Mouse (Mus musculus) midbrain, embryonic 10.5 days (tissue): ENCODE data around the gene Gm17655. TPM values are rescaled to one million over a fixed set of nuclear protein-coding genes. Genes with fewer than 3 reads are reported as not detected.
A peak's percentile ranks its signal among the peaks of the same experiment; 100 is the strongest.
"Not testable (repeated sequence)": the region's sequence is repeated elsewhere in the genome, so short reads cannot be mapped to it uniquely, and the experiment has no call there.

Experiments
- DNase-seq: peaks from one replicate; pipeline ENCODE4 v3.0.0-alpha.2; 2017; ENCODE audit warnings: low spot score
- H3K27ac ChIP-seq: fragments of 300-500 bp; sonication (generic); replicated peaks from 2 replicates; pipeline ENCODE4 v1.5.1; 2016; ENCODE audit warnings: mild to moderate bottlenecking
- H3K27me3 ChIP-seq: fragments of 300-500 bp; sonication (generic); 2 replicates; pipeline ENCODE4 v1.6.1; 2016; ENCODE audit warnings: low read depth, mild to moderate bottlenecking; ENCODE audit not compliant: poor library complexity, severe bottlenecking
- H3K36me3 ChIP-seq: fragments of 300-500 bp; sonication (generic); 2 replicates; pipeline ENCODE4 v1.6.1; 2016; ENCODE audit warnings: mild to moderate bottlenecking, moderate library complexity
- H3K4me1 ChIP-seq: fragments of 300-500 bp; sonication (generic); 2 replicates; pipeline ENCODE4 v1.6.1; 2016
- H3K4me3 ChIP-seq: fragments of 300-500 bp; sonication (generic); 2 replicates; pipeline ENCODE4 v1.5.1; 2016; ENCODE audit warnings: mild to moderate bottlenecking, moderate library complexity
- H3K9me3 ChIP-seq: fragments of 300-500 bp; sonication (generic); replicated peaks from 2 replicates; pipeline ENCODE4 v1.6.1; 2016; ENCODE audit warnings: mild to moderate bottlenecking
- WGBS: fragments of 180-500 bp; shearing (Covaris S2); methylation state at CpG from one replicate; pipeline ENCODE4 v1.1.7; 2016; 5-methylcytosine and 5-hydroxymethylcytosine counted together
- polyA plus RNA-seq: library from polyadenylated mRNA; unstranded; fragments of >200 nt; fragmentation: Nextera tagmentation; extraction: Ambion mirVana; gene quantifications from 2 replicates; pipeline ENCODE4 v1.2.1, GENCODE M21; 2016

Gene Gm17655
- 4.9 and 5.9 TPM in 2 replicates for polyA plus RNA-seq

GRCm38 (mm10) chr5:110072413-110072812 lies at the start of gene Gm17655:
Gm17655 (minus strand) TSS chr5:110072513.
- not testable (repeated sequence) for DNase-seq, H3K27me3 ChIP-seq, H3K4me1 ChIP-seq, H3K36me3 ChIP-seq, H3K4me3 ChIP-seq, H3K27ac ChIP-seq
- peaks cover 32% of the 10 kb centered on the region for H3K9me3 ChIP-seq
- WGBS: 94% methylated on average over 2 of the region's 2 CpGs

GRCm38 (mm10) chr5:110109991-110110441 lies 37.7 kb upstream of the Gm17655 start, which contains the start of gene Zfp605:
Zfp605 (plus strand) TSS chr5:110110092.
- no peaks in the 10 kb centered on the region for H3K27me3 ChIP-seq

GRCm38 (mm10) chr5:110108305-110108628 lies 36.0 kb upstream of the Gm17655 start:
- DNase-seq: no peak
- Histone ChIP-seq H3K27ac (peak overlapping the region; percentile 97), H3K4me3 (peak overlapping the region; percentile 92), H3K4me1 (peaks cover 22% of the 10 kb centered on the region), H3K27me3 (no peaks in the 10 kb centered on the region), H3K9me3 (no peaks in the 10 kb centered on the region), H3K36me3 (peaks cover 53% of the 10 kb centered on the region)
- WGBS: 0% methylated on average over 7 of the region's 7 CpGs

More at GRCm38 (mm10) chr5:110109991-110110441, 37.7 kb upstream of the Gm17655 start, which contains the start of gene Zfp605:
- Histone ChIP-seq H3K4me3 (peak within 1 kb of the TSS; percentile 77), H3K4me1 (peaks cover 22% of the 10 kb centered on the region), H3K9me3 (no peaks in the 10 kb centered on the region), H3K27ac (peak within 1 kb of the TSS; percentile 90), H3K36me3 (peaks cover 51% of the 10 kb centered on the region)
- peak; percentile 86 for DNase-seq
- WGBS: under 1% methylated on average over 12 of the region's 12 CpGs

- no peaks in the 10 kb centered on the region; the same call in 1 of the 2 replicates for H3K9me3 ChIP-seq
- peak within 1 kb of the TSS; percentile 97 for H3K27ac ChIP-seq
- WGBS: under 1% methylated on average over 71 of the region's 71 CpGs
- H3K27me3 ChIP-seq: no peaks in the 10 kb centered on the region
- DNase-seq: peak; percentile 96
- peak within 1 kb of the TSS; percentile 92 for H3K4me3 ChIP-seq
- H3K36me3 ChIP-seq: peaks cover 53% of the 10 kb centered on the region
- H3K4me1 ChIP-seq: peaks cover 22% of the 10 kb centered on the region
Measured at GRCm38 (mm10) chr5:110107581-110108304, 35.4 kb upstream of the Gm17655 start, which contains the start of gene Gtpbp6. Gtpbp6 (minus strand) TSS chr5:110108197.

GRCm38 (mm10) chr5:110106901-110107564 lies 34.7 kb upstream of the Gm17655 start:
- Histone ChIP-seq H3K4me3 (peak overlapping the region; percentile 92), H3K9me3 (no peaks in the 10 kb centered on the region; the same call in 1 of the 2 replicates), H3K27me3 (peaks cover 3% of the 10 kb centered on the region), H3K27ac (peak overlapping the region; percentile 97), H3K4me1 (peaks cover 25% of the 10 kb centered on the region), H3K36me3 (peaks cover 53% of the 10 kb centered on the region)
- 18% methylated on average over 41 of the region's 41 CpGs for WGBS
- no peak for DNase-seq

GRCm38 (mm10) chr5:110106140-110106871 lies 34.0 kb upstream of the Gm17655 start:
- Histone ChIP-seq H3K27me3 (peaks cover 10% of the 10 kb centered on the region), H3K9me3 (no peaks in the 10 kb centered on the region; the same call in 1 of the 2 replicates), H3K27ac (no peak overlapping the region), H3K4me3 (peak overlapping the region; percentile 92), H3K36me3 (peaks cover 47% of the 10 kb centered on the region), H3K4me1 (peaks cover 32% of the 10 kb centered on the region)
- 96% methylated on average over 26 of the region's 26 CpGs for WGBS
- no peak for DNase-seq

GRCm38 (mm10) chr5:110104616-110105380 lies 32.5 kb upstream of the Gm17655 start:
- 95% methylated on average over 36 of the region's 36 CpGs for WGBS
- Histone ChIP-seq H3K4me1 (peaks cover 39% of the 10 kb centered on the region), H3K27me3 (peaks cover 24% of the 10 kb centered on the region), H3K27ac (no peak overlapping the region), H3K4me3 (no peak overlapping the region), H3K36me3 (peaks cover 47% of the 10 kb centered on the region), H3K9me3 (no peaks in the 10 kb centered on the region; the same call in 1 of the 2 replicates)
- no peak for DNase-seq

GRCm38 (mm10) chr5:110103901-110104615 lies 31.7 kb upstream of the Gm17655 start:
- peaks cover 47% of the 10 kb centered on the region for H3K36me3 ChIP-seq
- no peak for DNase-seq
- 97% methylated on average over 27 of the region's 27 CpGs for WGBS

GRCm38 (mm10) chr5:110102853-110103625 lies 30.7 kb upstream of the Gm17655 start:
- 94% methylated on average over 19 of the region's 19 CpGs for WGBS
- peaks cover 24% of the 10 kb centered on the region for H3K27me3 ChIP-seq
- no peak overlapping the region for H3K4me3 ChIP-seq
- peaks cover 47% of the 10 kb centered on the region for H3K36me3 ChIP-seq
- H3K27ac ChIP-seq: no peak overlapping the region
- H3K9me3 ChIP-seq: no peaks in the 10 kb centered on the region; the same call in 1 of the 2 replicates
- H3K4me1 ChIP-seq: peaks cover 48% of the 10 kb centered on the region
- DNase-seq: no peak

More at GRCm38 (mm10) chr5:110103901-110104615, 31.7 kb upstream of the Gm17655 start:
- H3K9me3 ChIP-seq: no peaks in the 10 kb centered on the region; the same call in 1 of the 2 replicates
- no peak overlapping the region for H3K27ac ChIP-seq
- H3K4me3 ChIP-seq: no peak overlapping the region
- H3K4me1 ChIP-seq: peaks cover 46% of the 10 kb centered on the region
- H3K27me3 ChIP-seq: peaks cover 24% of the 10 kb centered on the region

- H3K27me3 ChIP-seq: peaks cover 24% of the 10 kb centered on the region
- no peaks in the 10 kb centered on the region; the same call in 1 of the 2 replicates for H3K9me3 ChIP-seq
- no peak overlapping the region for H3K27ac ChIP-seq
- H3K4me1 ChIP-seq: peaks cover 48% of the 10 kb centered on the region
- peaks cover 47% of the 10 kb centered on the region for H3K36me3 ChIP-seq
- 0 out of 2 replicates have a peak overlapping the region, but pooled peaks have one; percentile 50 for H3K4me3 ChIP-seq
- DNase-seq: no peak
- 92% methylated on average over 13 of the region's 13 CpGs for WGBS
Measured at GRCm38 (mm10) chr5:110102429-110102828, 30.1 kb upstream of the Gm17655 start.
